ENCODE assay signal across 9 mouse cellular contexts in the genomic region with DNA sequence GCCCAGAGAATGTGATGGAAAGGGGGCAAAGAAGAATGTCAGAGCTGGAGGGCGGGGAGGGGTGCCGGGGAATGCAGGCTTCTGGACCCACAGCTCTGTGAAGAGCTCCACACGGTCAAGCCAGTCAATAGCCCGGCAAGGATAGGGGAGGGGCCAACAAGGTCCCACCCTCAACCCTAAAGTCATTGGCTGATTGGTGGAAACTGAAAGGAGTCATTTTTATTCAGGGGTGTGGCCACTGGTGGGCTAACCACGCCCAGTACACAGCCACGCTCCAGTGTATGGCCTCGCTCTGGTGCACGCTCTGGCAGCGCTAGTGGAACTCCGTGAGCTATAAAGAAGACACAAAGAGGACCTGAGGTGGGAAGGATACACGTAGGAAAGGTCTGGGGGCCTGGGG. TPM values are rescaled to one million over a fixed set of nuclear protein-coding genes. Genes with fewer than 3 reads are reported as not detected.
DNase-seq lines count a peak whose midpoint lies in the region; ATAC-seq lines count a peak whose summit lies in the region.
"Had no signal": no experiment of that assay in that cellular context is flagged by ENCODE, and none has a peak within 500 bp of the region (broad histone marks: within the 10 kb centered on the region; RNA-seq: fewer than 3 reads in every experiment).

No protein-coding gene starts in this region.

- peaks cover 84% of the 10 kb centered on the region for H3K27me3 ChIP-seq in lung, embryonic 16.5 days (ENCODE audit: control insufficient read depth, insufficient read depth, low read depth, low read length)
- H3K27me3 ChIP-seq in intestine, embryonic 15.5 days (replicated peaks): peaks cover 94% of the 10 kb centered on the region
- H3K27me3 ChIP-seq in stomach, embryonic 14.5 days (ENCODE audit: control insufficient read depth, insufficient read depth, low read length): peaks cover 65% of the 10 kb centered on the region

- no peaks in the 10 kb centered on the region for H3K36me3 ChIP-seq in lung, embryonic 16.5 days (ENCODE audit: control insufficient read depth, insufficient read depth, low read length)
- no peaks in the 10 kb centered on the region for H3K36me3 ChIP-seq in intestine, embryonic 15.5 days
- no peaks in the 10 kb centered on the region for H3K36me3 ChIP-seq in stomach, embryonic 14.5 days (ENCODE audit: control insufficient read depth, insufficient read depth, low read length)

- H3K27ac ChIP-seq in lung, embryonic 16.5 days (ENCODE audit: low read length): no peak overlapping the region
- H3K27ac ChIP-seq in intestine, embryonic 15.5 days: no peak overlapping the region
- no peak overlapping the region for H3K27ac ChIP-seq in stomach, embryonic 14.5 days (ENCODE audit: low read length)

- no peak for DNase-seq in lung, adult 18-20 months
- DNase-seq in embryo, embryonic 11 days: peak; percentile 75
- DNase-seq in cerebellum, adult 18-20 months: no peak
- no peak for DNase-seq in thymus, postnatal 0 days (ENCODE audit: low spot score)
- DNase-seq: left cerebral cortex, postnatal 4 days had no signal

- H3K9me3 ChIP-seq in lung, embryonic 16.5 days (ENCODE audit: control insufficient read depth, low read length): no peaks in the 10 kb centered on the region
- H3K9me3 ChIP-seq in intestine, embryonic 15.5 days: no peaks in the 10 kb centered on the region
- no peaks in the 10 kb centered on the region for H3K9me3 ChIP-seq in stomach, embryonic 14.5 days (ENCODE audit: control insufficient read depth, low read depth, low read length)

- no peak overlapping the region for H3K4me3 ChIP-seq in lung, embryonic 16.5 days (ENCODE audit: low read length)
- no peak overlapping the region for H3K4me3 ChIP-seq in intestine, embryonic 15.5 days (replicated peaks)
- no peak overlapping the region for H3K4me3 ChIP-seq in stomach, embryonic 14.5 days (ENCODE audit: low read depth, low read length)

- no peak overlapping the region for H3K4me2 ChIP-seq in lung, embryonic 16.5 days (ENCODE audit: low read depth, low read length)
- H3K4me2 ChIP-seq in intestine, embryonic 15.5 days (replicated peaks): 0 out of 2 replicates have a peak overlapping the region, but pooled peaks have one; percentile 9
- no peak overlapping the region for H3K4me2 ChIP-seq in stomach, embryonic 14.5 days (replicated peaks; ENCODE audit: low read depth, low read length)

- ATAC-seq in lung, embryonic 16.5 days (ENCODE audit: low read depth): peak; percentile 67
- ATAC-seq in intestine, embryonic 15.5 days: peak; percentile 68
- ATAC-seq in stomach, embryonic 14.5 days (ENCODE audit: insufficient number of reproducible peaks, insufficient read depth, low FRiP score, low read depth): peak; percentile 28; the same call in 1 of the 2 replicates

- H3K4me1 ChIP-seq in lung, embryonic 16.5 days (replicated peaks; ENCODE audit: control insufficient read depth, insufficient read depth, low read length): no peaks in the 10 kb centered on the region; the same call in 1 of the 2 replicates
- H3K4me1 ChIP-seq in intestine, embryonic 15.5 days (replicated peaks): peaks cover 8% of the 10 kb centered on the region; the same call in 1 of the 2 replicates
- H3K4me1 ChIP-seq in stomach, embryonic 14.5 days (ENCODE audit: control insufficient read depth, insufficient read depth, low read length): no peaks in the 10 kb centered on the region

- no peak overlapping the region for H3K9ac ChIP-seq in lung, embryonic 16.5 days (ENCODE audit: low read length)
- no peak overlapping the region for H3K9ac ChIP-seq in intestine, embryonic 15.5 days
- no peak overlapping the region for H3K9ac ChIP-seq in stomach, embryonic 14.5 days (replicated peaks; ENCODE audit: low read depth, low read length)

- WGBS in lung, embryonic 16.5 days: 17% methylated on average over 11 of the region's 11 CpGs
- 25% methylated on average over 11 of the region's 11 CpGs for WGBS in intestine, embryonic 15.5 days
- 15% methylated on average over 11 of the region's 11 CpGs for WGBS in stomach, embryonic 14.5 days

RNA-seq across cellular contexts. Expression of gene 1700025C18Rik, which starts 23.2 kb away (rescaled TPM):
- not detected in 2 replicates for polyA plus RNA-seq in lung, embryonic 16.5 days (2015; fragmentation: Nextera tagmentation; extraction: Ambion mirVana)
- not detected in 2 replicates for polyA plus RNA-seq in intestine, embryonic 15.5 days (2015; fragmentation: Nextera tagmentation; extraction: Ambion mirVana)
- not detected in 2 replicates for polyA plus RNA-seq in stomach, embryonic 14.5 days (2014; fragmentation: Nextera tagmentation; extraction: Ambion mirVana)
- polyA plus RNA-seq in thymus, postnatal 0 days (2015; fragmentation: Nextera tagmentation; extraction: Ambion mirVana): not detected in 2 replicates
- polyA plus RNA-seq: heart, embryonic 14.5 days had no signal

RNA-seq across cellular contexts. Expression of gene Cd40, which starts 58.3 kb away (rescaled TPM):
- polyA plus RNA-seq in lung, embryonic 16.5 days (2015; fragmentation: Nextera tagmentation; extraction: Ambion mirVana): 41.7 and 41.9 TPM in 2 replicates
- 8.5 and 9.3 TPM in 2 replicates for polyA plus RNA-seq in intestine, embryonic 15.5 days (2015; fragmentation: Nextera tagmentation; extraction: Ambion mirVana)
- polyA plus RNA-seq in stomach, embryonic 14.5 days (2014; fragmentation: Nextera tagmentation; extraction: Ambion mirVana): 8.3 and 9.7 TPM in 2 replicates
- polyA plus RNA-seq in thymus, postnatal 0 days (2015; fragmentation: Nextera tagmentation; extraction: Ambion mirVana): 29.6 and 31.4 TPM in 2 replicates
